In genomic region chr5:142976516-142976915, GRCm38 (mm10) we compare ENCODE assay signal across 11 mouse cellular contexts. TPM values are rescaled to one million over a fixed set of nuclear protein-coding genes. Genes with fewer than 3 reads are reported as not detected.
DNase-seq lines count a peak whose midpoint lies in the region; ATAC-seq and TF ChIP-seq lines count a peak whose summit lies in the region.
"Had no signal": no experiment of that assay in that cellular context is flagged by ENCODE, and none has a peak within 500 bp of the region (broad histone marks: within the 10 kb centered on the region; RNA-seq: fewer than 3 reads in every experiment).

No protein-coding gene starts in this region.

- peak overlapping the region; percentile 59; the same call in 1 of the 2 replicates for H3K27ac ChIP-seq in intestine, embryonic 14.5 days (ENCODE audit: low read depth)
- H3K27ac ChIP-seq in intestine, postnatal 0 days (ENCODE audit: low read depth, low read length): no peak overlapping the region
- peak overlapping the region; percentile 28; the same call in 1 of the 2 replicates for H3K27ac ChIP-seq in embryonic facial prominence, embryonic 13.5 days
- H3K27ac ChIP-seq in heart, postnatal 0 days (ENCODE audit: low read depth): peak overlapping the region; percentile 17

- H3K36me3 ChIP-seq in intestine, embryonic 14.5 days (ENCODE audit: control insufficient read depth, insufficient read depth, low read length): peaks cover 22% of the 10 kb centered on the region
- H3K36me3 ChIP-seq in intestine, postnatal 0 days (ENCODE audit: control insufficient read depth, insufficient read depth): peaks cover 9% of the 10 kb centered on the region; the same call in 1 of the 2 replicates
- H3K36me3 ChIP-seq in embryonic facial prominence, embryonic 13.5 days: peaks cover 30% of the 10 kb centered on the region
- H3K36me3 ChIP-seq in heart, postnatal 0 days (replicated peaks; ENCODE audit: control insufficient read depth, insufficient read depth, low read length): peaks cover 17% of the 10 kb centered on the region; the same call in 1 of the 2 replicates

- 39% methylated on average over 5 of the region's 5 CpGs for WGBS in intestine, embryonic 14.5 days
- WGBS in intestine, postnatal 0 days: 43% methylated on average over 5 of the region's 5 CpGs
- 66% methylated on average over 5 of the region's 5 CpGs for WGBS in embryonic facial prominence, embryonic 13.5 days
- 22% methylated on average over 5 of the region's 5 CpGs for WGBS in heart, postnatal 0 days

- DNase-seq in intestine, embryonic 14.5 days (ENCODE audit: low spot score): no peak
- peak; percentile 35 for DNase-seq in heart, postnatal 0 days (ENCODE audit: low spot score)
- DNase-seq in kidney, postnatal 36 days: peak; percentile 19 to 42
- DNase-seq in urinary bladder, postnatal 36 days (ENCODE audit: low spot score in 2 of 2): no peak
- no peak for DNase-seq in left cerebral cortex, adult 11 months (ENCODE audit: low spot score)
- DNase-seq in testis, postnatal 10 days (ENCODE audit: low spot score): no peak
- DNase-seq: adrenal gland, postnatal 25 days had no signal

- no peak overlapping the region for H3K4me3 ChIP-seq in intestine, embryonic 14.5 days (ENCODE audit: low read depth, low read length)
- no peak overlapping the region for H3K4me3 ChIP-seq in intestine, postnatal 0 days (ENCODE audit: low read depth, low read length)
- H3K4me3 ChIP-seq in embryonic facial prominence, embryonic 13.5 days: no peak overlapping the region
- no peak overlapping the region for H3K4me3 ChIP-seq in heart, postnatal 0 days (ENCODE audit: low read depth, low read length)

- no peak overlapping the region for H3K9ac ChIP-seq in intestine, embryonic 14.5 days (ENCODE audit: low read length)
- no peak overlapping the region for H3K9ac ChIP-seq in intestine, postnatal 0 days (ENCODE audit: low read depth, low read length)
- H3K9ac ChIP-seq in embryonic facial prominence, embryonic 13.5 days: no peak overlapping the region
- H3K9ac ChIP-seq in heart, postnatal 0 days (replicated peaks; ENCODE audit: low read depth, low read length): no peak overlapping the region

- H3K4me1 ChIP-seq in intestine, embryonic 14.5 days (replicated peaks; ENCODE audit: control insufficient read depth, insufficient read depth, low read length): peaks cover 16% of the 10 kb centered on the region
- H3K4me1 ChIP-seq in intestine, postnatal 0 days (replicated peaks; ENCODE audit: control insufficient read depth, insufficient read depth, low read length): no peaks in the 10 kb centered on the region; the same call in 1 of the 2 replicates
- peaks cover 13% of the 10 kb centered on the region; the same call in 1 of the 2 replicates for H3K4me1 ChIP-seq in embryonic facial prominence, embryonic 13.5 days
- peaks cover 9% of the 10 kb centered on the region; the same call in 1 of the 2 replicates for H3K4me1 ChIP-seq in heart, postnatal 0 days (ENCODE audit: control insufficient read depth, insufficient read depth)

- TF ChIP-seq EP300 in heart, postnatal 0 days (IDR thresholded peaks at IDR 0.05; ENCODE audit: low read depth): no peak

- TF ChIP-seq CTCF in intestine, postnatal 0 days (IDR thresholded peaks at IDR 0.05; ENCODE audit: low read depth): no peak
- no peak for TF ChIP-seq CTCF in heart, postnatal 0 days (IDR thresholded peaks at IDR 0.05; ENCODE audit: low read depth)

- no peak overlapping the region for H3K4me2 ChIP-seq in intestine, embryonic 14.5 days (ENCODE audit: low read length)
- no peak overlapping the region for H3K4me2 ChIP-seq in intestine, postnatal 0 days (replicated peaks; ENCODE audit: low read depth)
- no peak overlapping the region for H3K4me2 ChIP-seq in embryonic facial prominence, embryonic 13.5 days
- no peak overlapping the region for H3K4me2 ChIP-seq in heart, postnatal 0 days (ENCODE audit: low read depth, low read length)

- ATAC-seq in intestine, embryonic 14.5 days (replicated peaks; ENCODE audit: low FRiP score, low TSS enrichment, low read depth): no peak
- ATAC-seq in intestine, postnatal 0 days: no peak
- no peak for ATAC-seq in embryonic facial prominence, embryonic 13.5 days (ENCODE audit: insufficient number of reproducible peaks, insufficient read depth, low FRiP score, low TSS enrichment, low read depth)
- ATAC-seq in heart, postnatal 0 days (ENCODE audit: insufficient read depth, low read depth): peak; percentile 29; the same call in 1 of the 2 replicates
- ATAC-seq: forebrain, embryonic 16.5 days had no signal

- H3K9me3 ChIP-seq in intestine, embryonic 14.5 days (ENCODE audit: control insufficient read depth, low read length): no peaks in the 10 kb centered on the region
- no peaks in the 10 kb centered on the region for H3K9me3 ChIP-seq in intestine, postnatal 0 days (ENCODE audit: control insufficient read depth)
- no peaks in the 10 kb centered on the region for H3K9me3 ChIP-seq in embryonic facial prominence, embryonic 13.5 days
- no peaks in the 10 kb centered on the region for H3K9me3 ChIP-seq in heart, postnatal 0 days (replicated peaks; ENCODE audit: control insufficient read depth, low read length)

- H3K27me3 ChIP-seq in intestine, embryonic 14.5 days (replicated peaks; ENCODE audit: control insufficient read depth, insufficient read depth, low read length): no peaks in the 10 kb centered on the region
- H3K27me3 ChIP-seq in intestine, postnatal 0 days (replicated peaks; ENCODE audit: control insufficient read depth, insufficient read depth, low read length): no peaks in the 10 kb centered on the region
- no peaks in the 10 kb centered on the region for H3K27me3 ChIP-seq in embryonic facial prominence, embryonic 13.5 days
- no peaks in the 10 kb centered on the region for H3K27me3 ChIP-seq in heart, postnatal 0 days (ENCODE audit: control insufficient read depth, insufficient read depth, low read length)

RNA-seq across cellular contexts. Expression of gene Fscn1, which starts 16.4 kb away (rescaled TPM):
- polyA plus RNA-seq in intestine, embryonic 14.5 days (2014; fragmentation: Nextera tagmentation; extraction: Ambion mirVana): 230 and 247 TPM in 2 replicates
- polyA plus RNA-seq in intestine, postnatal 0 days (2015; fragmentation: Nextera tagmentation; extraction: Ambion mirVana): 36.5 and 37.1 TPM in 2 replicates
- polyA plus RNA-seq in embryonic facial prominence, embryonic 13.5 days (2015; fragmentation: Nextera tagmentation; extraction: Ambion mirVana): 392 and 441 TPM in 2 replicates
- total RNA-seq in heart, postnatal 0 days (2014; rRNA removed; ENCODE audit: low replicate concordance): 101 and 104 TPM in 2 replicates
- polyA plus RNA-seq in heart, postnatal 0 days (2015; fragmentation: Nextera tagmentation; extraction: Ambion mirVana): 77.9 and 78.7 TPM in 2 replicates
- total RNA-seq: megakaryocyte-erythroid progenitor cell, adult 5-6 weeks had no signal

Comparison
In these comparisons a context has a peak if more than half of its experiments do, and no peak if none do; other contexts are left out.
1. DNase-seq: peak in heart, postnatal 0 days (single experiment) and kidney, postnatal 36 days (2 of 2); none in intestine, embryonic 14.5 days (single experiment), urinary bladder, postnatal 36 days (0 of 2), left cerebral cortex, adult 11 months (single experiment) and testis, postnatal 10 days (single experiment).